Mouse (Mus musculus) liver, adult 2 months (tissue): ENCODE measurements at regions not wholly inside any gene's neighbourhood (a gene's known extent, or its start where the extent isn't known, plus 50 kb on each side); places are given as distances from the start of the nearest gene placed in this dataset.
A peak's percentile ranks its signal among the peaks of the same experiment; 100 is the strongest.

Experiments used
- DNase-seq: peaks from one replicate; pipeline ENCODE4 v3.0.0-alpha.2; 2011; ENCODE audit warnings: low read depth, low spot score; ENCODE audit errors: extremely low read depth
- H3K27ac ChIP-seq: fragments of 200-500 bp; replicated peaks from 2 replicates; pipeline ENCODE4 v1.5.1; 2012; ENCODE audit warnings: low read depth, mild to moderate bottlenecking, control low read depth, inconsistent platforms, low read length; ENCODE audit not compliant: insufficient read depth
- H3K27me3 ChIP-seq: fragments of 200-500 bp; 2 replicates; pipeline ENCODE4 v1.6.1; 2012; ENCODE audit warnings: mild to moderate bottlenecking, moderate library complexity, low read length, inconsistent platforms; ENCODE audit not compliant: control insufficient read depth, insufficient read depth
- H3K36me3 ChIP-seq: fragments of 200-500 bp; 2 replicates; pipeline ENCODE4 v1.6.1; 2012; ENCODE audit warnings: low read length, inconsistent platforms; ENCODE audit not compliant: control insufficient read depth, insufficient read depth
- H3K4me1 ChIP-seq: fragments of 200-500 bp; 2 replicates; pipeline ENCODE4 v1.6.1; 2011; ENCODE audit warnings: low read length; ENCODE audit not compliant: control insufficient read depth, insufficient read depth
- H3K4me3 ChIP-seq: fragments of 200-500 bp; 2 replicates; pipeline ENCODE4 v1.5.1; 2011; ENCODE audit warnings: low read depth, mild to moderate bottlenecking, control low read depth, low read length, moderate library complexity; ENCODE audit not compliant: insufficient read depth
- H3K79me2 ChIP-seq: fragments of 200-500 bp; 2 replicates; pipeline ENCODE4 v1.6.1; 2012; ENCODE audit warnings: inconsistent platforms, mild to moderate bottlenecking, low read length, moderate library complexity; ENCODE audit not compliant: control insufficient read depth, insufficient read depth
- H3K9ac ChIP-seq: fragments of 200-500 bp; 2 replicates; pipeline ENCODE4 v1.6.1; 2012; ENCODE audit warnings: low read depth, mild to moderate bottlenecking, control low read depth, inconsistent platforms, low read length
- CTCF ChIP-seq: fragments of 200-500 bp; IDR thresholded peaks from 2 replicates; pipeline ENCODE4 v1.5.1; 2011; ENCODE audit warnings: low read depth, low read length, control low read depth
- POLR2A ChIP-seq: fragments of 200-500 bp; IDR thresholded peaks from 2 replicates; pipeline ENCODE4 v1.6.1; 2011; ENCODE audit warnings: low read length, control low read depth; ENCODE audit not compliant: insufficient read depth; ENCODE audit errors: extremely low read depth
- WGBS: fragments of 180-500 bp; shearing (Covaris S2); methylation state at CpG from one replicate; pipeline ENCODE4 v1.1.7; 2018; 5-methylcytosine and 5-hydroxymethylcytosine counted together

DNA sequence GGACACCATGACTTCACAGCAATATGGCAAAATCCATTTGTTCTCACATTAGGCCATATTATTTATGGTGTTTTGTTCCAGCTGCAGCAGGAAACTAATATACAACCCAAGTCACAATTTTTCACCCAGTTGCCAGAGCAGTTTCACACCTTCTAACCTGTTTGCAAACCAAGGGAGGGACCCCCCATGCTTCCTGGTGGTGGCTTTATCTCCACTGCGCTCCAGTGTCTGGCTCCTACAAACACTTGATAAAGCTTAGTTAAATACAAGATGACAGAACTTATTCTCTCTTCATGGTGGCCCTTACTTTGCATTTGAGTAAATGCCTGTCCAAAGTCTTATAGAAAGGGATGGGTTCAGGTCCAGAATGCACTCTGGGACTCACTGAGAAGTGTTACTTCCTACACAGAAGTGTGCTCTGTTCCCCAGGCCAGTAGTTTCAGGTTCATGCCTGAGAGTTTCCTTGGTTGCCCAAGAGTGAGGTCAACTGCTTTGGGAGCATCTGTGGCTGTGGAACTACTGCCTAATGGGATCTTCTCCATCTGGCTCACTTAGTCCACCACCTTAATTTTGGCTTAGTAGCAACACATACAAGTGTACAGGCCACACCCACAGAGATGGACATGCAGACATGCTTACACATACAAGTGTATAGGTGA, 186.9 kb downstream of the Rnf152 start:
- H3K27ac ChIP-seq = no peak overlapping the region
- H3K4me3 ChIP-seq = no peak overlapping the region
- H3K27me3 ChIP-seq = no peaks in the 10 kb centered on the region
- 91% methylated on average over 1 of the region's 1 CpGs for WGBS
- TF ChIP-seq CTCF (no peak), POLR2A (no peak)
- peak; percentile 33 for DNase-seq
- H3K9ac ChIP-seq = no peak overlapping the region
- H3K36me3 ChIP-seq = no peaks in the 10 kb centered on the region
- no peaks in the 10 kb centered on the region for H3K79me2 ChIP-seq
- no peaks in the 10 kb centered on the region for H3K4me1 ChIP-seq

DNA sequence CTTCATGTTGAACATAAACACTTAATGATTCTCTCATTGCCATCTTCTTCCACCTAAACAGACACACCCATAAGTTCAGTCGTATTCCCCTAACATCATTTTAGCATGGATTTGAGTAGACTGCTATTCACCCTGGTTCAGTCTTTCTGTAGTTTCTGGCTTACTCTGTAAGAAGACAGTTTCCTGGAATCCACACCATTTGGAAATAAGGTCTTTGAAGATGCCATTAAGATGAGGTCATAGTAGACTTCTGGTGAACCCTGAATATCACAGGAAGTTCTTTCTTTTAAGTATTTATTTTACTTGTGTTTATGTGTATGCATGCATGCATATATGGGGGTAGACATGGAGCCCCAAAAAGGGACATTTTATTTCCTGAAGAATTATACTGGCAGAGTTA, 187.7 kb downstream of the Rnf152 start:
- no peak overlapping the region for H3K9ac ChIP-seq
- no peaks in the 10 kb centered on the region for H3K36me3 ChIP-seq
- no peak for TF ChIP-seq CTCF
- no peak for TF ChIP-seq POLR2A
- no peak for DNase-seq
- H3K4me1 ChIP-seq = no peaks in the 10 kb centered on the region
- H3K79me2 ChIP-seq = no peaks in the 10 kb centered on the region
- no peak overlapping the region for H3K4me3 ChIP-seq
- no peak overlapping the region for H3K27ac ChIP-seq
- H3K27me3 ChIP-seq = no peaks in the 10 kb centered on the region
- WGBS = 85% methylated on average over 1 of the region's 1 CpGs

DNA sequence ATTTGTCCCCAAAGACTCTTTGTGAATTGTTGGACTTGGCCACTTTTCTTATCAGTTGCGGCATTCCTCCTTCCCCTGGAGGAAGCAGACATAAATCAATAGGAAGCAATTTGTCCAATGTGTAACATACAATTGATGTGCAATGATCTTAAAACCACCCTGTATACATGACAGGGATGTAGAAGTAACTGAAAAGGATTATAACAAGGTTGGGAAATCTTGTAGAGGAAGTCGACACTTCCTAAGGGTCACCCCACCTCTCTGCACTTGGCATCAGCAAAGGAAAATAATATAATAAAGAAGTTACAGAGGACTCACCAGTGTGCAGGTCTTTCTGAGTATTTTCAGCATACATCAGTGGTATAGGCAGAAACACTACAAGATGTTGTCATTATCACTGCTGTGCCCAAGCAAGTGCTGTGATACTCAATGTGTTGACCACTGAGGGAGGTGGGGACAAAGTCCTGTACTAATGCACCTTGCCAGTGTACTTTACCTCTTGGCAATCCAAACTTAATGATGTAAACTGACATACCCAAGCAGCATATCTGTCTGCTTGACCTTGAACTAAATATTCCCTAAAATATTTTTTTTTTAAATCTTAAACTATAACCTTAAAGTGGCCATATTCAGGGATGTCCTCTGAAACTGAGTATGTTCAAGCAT, 198.9 kb downstream of the Rnf152 start:
- WGBS = 61% methylated on average over 2 of the region's 2 CpGs
- Histone ChIP-seq H3K36me3 (no peaks in the 10 kb centered on the region), H3K27ac (no peak overlapping the region), H3K9ac (no peak overlapping the region), H3K4me1 (peaks cover 7% of the 10 kb centered on the region; the same call in 1 of the 2 replicates), H3K27me3 (no peaks in the 10 kb centered on the region), H3K4me3 (no peak overlapping the region), H3K79me2 (no peaks in the 10 kb centered on the region)
- peak; percentile 73 for DNase-seq
- TF ChIP-seq POLR2A (no peak), CTCF (no peak)

DNA sequence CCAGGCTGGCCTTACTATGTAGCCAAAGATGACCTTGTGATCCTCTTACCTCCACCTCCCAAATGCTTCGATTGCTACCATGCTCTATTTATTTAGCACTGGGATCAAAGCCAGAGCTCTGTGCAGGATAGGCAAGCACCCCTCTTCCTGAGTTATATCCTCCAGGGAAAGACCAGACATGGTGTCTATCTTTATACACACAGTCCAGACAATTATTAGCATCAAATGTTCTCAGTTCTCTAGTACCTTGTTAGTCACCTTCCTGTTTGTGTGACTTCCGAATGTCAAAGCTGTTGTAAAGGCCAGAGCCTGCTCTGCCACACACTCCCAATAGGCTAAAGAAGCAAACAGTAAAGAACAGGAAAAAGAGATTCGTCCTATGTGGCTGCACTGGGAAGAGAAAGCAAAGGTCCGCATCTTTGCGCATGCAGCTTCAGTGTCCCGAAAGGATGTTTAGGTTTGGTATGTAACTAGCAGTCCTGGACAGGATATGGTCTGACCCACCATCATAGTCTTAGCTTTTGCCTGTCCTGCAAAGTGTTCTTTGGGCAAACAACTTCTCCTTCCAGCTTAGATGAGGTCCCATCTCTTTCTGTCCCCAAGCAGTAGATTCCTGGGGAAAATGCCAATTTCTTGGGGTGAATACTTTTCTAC, 204.2 kb downstream of the Rnf152 start:
- Histone ChIP-seq H3K27ac (no peak overlapping the region), H3K9ac (no peak overlapping the region), H3K4me3 (no peak overlapping the region), H3K36me3 (no peaks in the 10 kb centered on the region), H3K4me1 (peaks cover 4% of the 10 kb centered on the region), H3K79me2 (no peaks in the 10 kb centered on the region), H3K27me3 (0 out of 2 replicates have a peak, but pooled peaks cover 2% of the 10 kb centered on the region)
- 64% methylated on average over 6 of the region's 6 CpGs for WGBS
- no peak for TF ChIP-seq POLR2A
- no peak for TF ChIP-seq CTCF
- DNase-seq = peak; percentile 33

DNA sequence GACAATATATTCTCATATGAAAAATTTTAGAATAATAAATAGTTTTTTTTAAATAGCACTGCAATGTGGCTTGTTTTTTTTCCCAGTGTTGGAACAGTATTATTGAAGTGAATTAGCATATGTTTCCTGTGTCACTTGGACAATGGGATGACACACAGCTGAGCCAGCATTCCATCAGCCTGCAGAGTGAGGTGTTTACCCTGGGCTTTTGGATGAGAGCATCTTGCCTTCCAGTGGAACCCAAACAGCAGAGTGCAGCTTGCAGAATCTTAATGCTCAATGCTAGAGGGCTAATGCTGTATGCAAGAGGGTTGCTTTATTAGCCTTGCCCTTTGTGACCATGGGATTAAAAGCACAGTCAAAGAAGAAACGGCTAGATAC, 205.1 kb downstream of the Rnf152 start:
- Histone ChIP-seq H3K4me3 (no peak overlapping the region), H3K9ac (no peak overlapping the region), H3K4me1 (peaks cover 4% of the 10 kb centered on the region), H3K79me2 (no peaks in the 10 kb centered on the region), H3K27ac (no peak overlapping the region), H3K36me3 (no peaks in the 10 kb centered on the region), H3K27me3 (0 out of 2 replicates have a peak, but pooled peaks cover 2% of the 10 kb centered on the region)
- no peak for DNase-seq
- no peak for TF ChIP-seq POLR2A
- TF ChIP-seq CTCF = no peak
- WGBS = 29% methylated on average over 1 of the region's 1 CpGs
